Mouse (Mus musculus): ENCODE data around the gene Olfr108.

Gene Olfr108

GRCm38 (mm10) chr17:37445180-37445579 lies at the start of gene Olfr108:
TSS of gene Olfr108 (plus strand) at chr17:37445480.
- no peak for DNase-seq (ENCODE audit: low spot score in 2 of 2)

DNA sequence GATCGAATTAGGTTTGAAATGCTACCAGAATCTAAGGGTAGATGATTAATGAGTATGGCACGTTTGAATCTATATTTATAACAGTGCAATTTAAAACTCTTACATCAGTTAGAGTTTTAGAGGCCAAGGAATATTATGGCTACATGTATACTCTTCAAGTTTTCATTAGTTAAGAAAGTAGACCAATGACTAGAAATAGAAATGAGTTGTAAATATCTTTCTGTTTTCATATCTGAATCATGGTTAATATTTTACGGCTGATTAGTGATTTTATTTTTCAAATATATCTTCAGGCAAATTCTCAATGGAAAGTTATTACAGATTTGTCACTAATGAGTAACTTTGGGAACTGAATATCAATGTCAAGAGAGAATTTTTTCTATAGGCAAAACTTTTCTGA lies 46.4 kb upstream of the Olfr108 start, which contains the start of gene Olfr107:
TSS of gene Olfr107 (plus strand) at position 301 of the 400 bp plus-strand sequence.
- DNase-seq (ENCODE audit: low spot score in 2 of 2): no peak

GRCm38 (mm10) chr17:37413380-37413779 lies 31.9 kb upstream of the Olfr108 start:
- DNase-seq (ENCODE audit: low spot score in 2 of 2): no peak

DNA sequence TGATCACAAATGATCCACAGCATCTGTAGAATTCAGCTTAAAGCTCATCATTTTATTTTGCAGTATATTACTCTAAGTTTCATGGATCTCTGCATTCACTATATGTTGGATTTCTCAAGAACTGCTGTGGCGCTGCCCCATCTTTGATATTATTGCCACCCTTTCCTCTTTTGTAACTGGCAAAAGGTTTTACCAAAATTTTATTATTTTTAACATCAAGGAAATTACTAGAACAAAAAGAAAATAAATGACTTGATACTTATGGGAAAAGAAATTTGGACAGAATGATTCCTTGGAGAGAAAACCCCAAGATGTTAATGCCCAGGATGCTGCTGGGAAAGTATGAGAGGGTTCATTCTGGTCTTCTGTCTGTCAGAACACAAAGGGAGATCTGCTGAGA lies 13.3 kb downstream of the Olfr108 start, which contains the start of gene Olfr109:
TSS of gene Olfr109 (plus strand) at position 301 of the 400 bp plus-strand sequence.
- no peak for DNase-seq (ENCODE audit: low spot score in 2 of 2)

DNA sequence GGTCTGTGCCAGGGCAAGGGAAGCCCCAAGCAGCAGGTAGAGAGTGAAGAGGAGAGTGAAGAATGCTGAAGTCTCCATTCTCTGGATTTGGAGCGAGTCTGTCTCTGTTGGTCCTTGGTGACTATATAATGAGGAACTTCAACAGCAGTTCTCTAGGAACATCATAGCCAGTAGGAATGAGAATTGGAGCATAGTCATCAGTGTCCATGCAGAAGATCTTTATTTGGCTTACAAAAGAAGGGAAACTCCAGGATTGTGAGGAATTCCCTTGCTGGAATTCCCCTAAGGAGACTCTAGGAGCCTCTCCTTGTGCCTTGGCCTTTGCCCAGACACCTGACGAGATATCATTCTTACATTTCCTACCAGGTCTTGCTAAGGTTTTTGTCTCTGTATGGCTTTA lies 38.2 kb downstream of the Olfr108 start, which contains the start of gene H2-M2:
TSS of gene H2-M2 (minus strand) at position 101 of the 400 bp plus-strand sequence.
- no peak for DNase-seq (ENCODE audit: low spot score in 2 of 2)

- peak in 1 of 2 experiments; percentile 3 for DNase-seq (ENCODE audit: low spot score in 2 of 2)
These were observed 46.7 kb downstream of the Olfr108 start, which contains the start of gene Olfr110 for GRCm38 (mm10) chr17:37491930-37492518. TSS of gene Olfr110 (plus strand) at chr17:37492468.
